Mouse (Mus musculus) cerebellum, adult 2 months (tissue): ENCODE measurements around the gene Cfd. TPM values are rescaled to one million over a fixed set of nuclear protein-coding genes. Genes with fewer than 3 reads are reported as not detected.

Source experiments
- DNase-seq, 2 experiments: peaks; one replicate each; pipeline ENCODE4 v3.0.0; 2021
- H3K27ac ChIP-seq: fragments of 200-500 bp; 2 replicates; pipeline ENCODE4 v1.5.1; 2012; ENCODE audit warnings: low read length, control low read depth, inconsistent platforms; ENCODE audit not compliant: insufficient read depth
- H3K27me3 ChIP-seq: fragments of 200-500 bp; 2 replicates; pipeline ENCODE4 v1.6.1; 2012; ENCODE audit warnings: inconsistent platforms, mild to moderate bottlenecking, low read length, moderate library complexity; ENCODE audit not compliant: control insufficient read depth, insufficient read depth
- H3K4me1 ChIP-seq: fragments of 200-500 bp; 2 replicates; pipeline ENCODE4 v1.6.1; 2011; ENCODE audit warnings: low read length; ENCODE audit not compliant: control insufficient read depth, insufficient read depth
- H3K4me3 ChIP-seq: fragments of 200-500 bp; replicated peaks from 2 replicates; pipeline ENCODE3; 2011; ENCODE audit warnings: mild to moderate bottlenecking, low read depth, low read length, control low read depth; ENCODE audit not compliant: insufficient read depth
- CTCF ChIP-seq: fragments of 200-500 bp; IDR thresholded peaks from 2 replicates; pipeline ENCODE4 v1.5.1; 2011; ENCODE audit warnings: low read depth, mild to moderate bottlenecking, control low read depth, low read length, moderate library complexity, borderline replicate concordance; ENCODE audit not compliant: insufficient read depth
- POLR2A ChIP-seq: fragments of 200-500 bp; IDR thresholded peaks from 2 replicates; pipeline ENCODE4 v1.6.1; 2011; ENCODE audit warnings: low read length, control low read depth, borderline replicate concordance; ENCODE audit not compliant: insufficient read depth
- WGBS: fragments of 180-500 bp; shearing (Covaris S2); methylation state at CpG from one replicate; pipeline ENCODE4 v1.1.7; 2018; 5-methylcytosine and 5-hydroxymethylcytosine counted together
- polyA plus RNA-seq: library from polyadenylated mRNA; depleted of rRNA; stranded (reverse); fragments of >200 nt; gene quantifications from 2 replicates; pipeline ENCODE4 v1.2.3, GENCODE M21; 2012

Cfd gene
- polyA plus RNA-seq, 1 experiment = 0.29 TPM

GRCm38 (mm10) chr10:79918231-79919078, 27.8 kb downstream of the Cfd start:
- H3K4me3 ChIP-seq = peak overlapping the region; percentile 37
- H3K27ac ChIP-seq = no peak overlapping the region
- WGBS = 19% methylated on average over 35 of the region's 35 CpGs
- DNase-seq = peak; percentile 38 to 50
- H3K4me1 ChIP-seq = peaks cover 21% of the 10 kb centered on the region
- TF ChIP-seq CTCF (no peak), POLR2A (0 out of 2 replicates have a peak, but pooled peaks have one; percentile 13)
- no peaks in the 10 kb centered on the region for H3K27me3 ChIP-seq

DNA sequence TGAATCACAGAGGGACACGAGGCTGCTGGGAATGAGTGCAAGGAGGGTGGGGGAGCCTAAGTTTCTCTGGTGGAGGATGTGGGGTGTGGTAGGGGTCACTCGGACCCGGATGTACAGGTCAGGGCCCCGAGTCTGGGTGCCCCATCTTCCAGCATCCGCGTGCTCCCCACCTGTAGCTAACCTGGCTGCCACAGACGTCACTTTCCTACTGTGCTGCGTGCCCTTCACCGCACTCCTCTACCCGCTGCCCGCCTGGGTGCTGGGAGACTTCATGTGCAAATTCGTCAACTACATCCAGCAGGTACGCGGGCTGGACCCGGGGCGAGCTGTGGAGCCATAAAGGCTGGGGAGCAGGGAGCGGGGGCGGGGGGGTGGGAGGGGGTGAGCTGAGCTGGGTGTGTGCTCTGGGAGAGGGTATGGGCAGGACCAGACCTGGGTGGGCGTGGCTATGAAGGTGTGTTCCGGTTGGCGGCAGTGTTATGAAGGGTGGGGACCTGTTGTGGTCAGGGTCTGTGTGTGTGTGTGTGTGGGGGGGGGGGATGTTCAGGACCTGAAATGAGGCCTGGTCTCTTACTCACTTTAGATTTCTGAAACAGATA, 28.7 kb downstream of the Cfd start:
- 25% methylated on average over 21 of the region's 21 CpGs for WGBS
- peak in 1 of 2 experiments; percentile 26 for DNase-seq
- Histone ChIP-seq H3K27me3 (no peaks in the 10 kb centered on the region), H3K4me3 (no peak overlapping the region), H3K4me1 (peaks cover 15% of the 10 kb centered on the region), H3K27ac (no peak overlapping the region)
- TF ChIP-seq CTCF = no peak
- TF ChIP-seq POLR2A = no peak

DNA sequence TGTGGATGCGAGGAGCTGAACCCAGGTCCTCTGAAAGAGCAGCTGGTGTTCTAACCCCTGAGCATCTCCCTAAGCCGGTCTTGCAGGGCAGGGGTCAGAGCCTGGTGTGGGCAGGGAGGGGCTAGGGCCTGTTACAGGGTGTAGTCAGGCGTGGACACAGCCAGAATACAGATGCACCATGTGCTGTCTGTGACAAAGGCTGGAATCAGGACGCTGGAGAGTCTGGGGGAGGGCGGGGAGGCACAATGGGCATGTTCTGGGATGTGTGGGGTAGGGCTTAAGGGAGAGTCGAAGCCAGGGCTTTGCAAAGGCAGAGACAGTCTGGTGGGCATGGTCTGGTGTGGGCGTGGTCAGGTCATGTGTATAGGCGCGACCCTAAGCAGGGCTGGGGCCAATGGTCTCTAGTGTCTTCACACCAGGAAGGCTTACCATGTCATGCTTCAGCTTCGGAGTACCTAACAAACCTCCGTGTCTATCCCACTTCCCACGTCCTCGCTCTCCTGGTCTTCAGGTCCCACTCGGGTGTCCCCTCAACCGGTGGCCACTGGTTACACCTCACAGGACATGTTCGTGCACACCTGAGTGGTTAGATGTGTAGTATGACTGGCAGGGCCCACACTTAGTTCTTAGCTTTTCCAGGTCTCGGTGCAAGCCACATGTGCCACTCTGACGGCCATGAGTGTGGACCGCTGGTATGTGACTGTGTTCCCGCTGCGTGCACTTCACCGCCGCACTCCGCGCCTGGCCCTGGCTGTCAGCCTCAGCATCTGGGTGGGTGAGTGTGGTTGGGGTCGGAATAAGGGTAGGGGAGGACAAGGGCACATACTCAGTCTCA, 29.6 kb downstream of the Cfd start:
- TF ChIP-seq CTCF (no peak), POLR2A (no peak)
- 55% methylated on average over 26 of the region's 26 CpGs for WGBS
- H3K27me3 ChIP-seq = no peaks in the 10 kb centered on the region
- H3K4me3 ChIP-seq = no peak overlapping the region
- peak; percentile 19 to 38 for DNase-seq
- no peak overlapping the region for H3K27ac ChIP-seq
- peaks cover 11% of the 10 kb centered on the region; the same call in 1 of the 2 replicates for H3K4me1 ChIP-seq

GRCm38 (mm10) chr10:79920958-79921535, 30.4 kb downstream of the Cfd start, which contains the start of gene R3hdm4:
Gene R3hdm4 (minus strand): TSS chr10:79921208.
- DNase-seq = peak; percentile 30 to 53
- Histone ChIP-seq H3K27ac (no peak within 1 kb of the TSS), H3K4me3 (peak within 1 kb of the TSS; percentile 49), H3K4me1 (peaks cover 9% of the 10 kb centered on the region; the same call in 1 of the 2 replicates), H3K27me3 (no peaks in the 10 kb centered on the region)
- TF ChIP-seq CTCF (no peak), POLR2A (no peak)
- 5% methylated on average over 41 of the region's 41 CpGs for WGBS

GRCm38 (mm10) chr10:79921572-79921971, 30.9 kb downstream of the Cfd start:
- peak in 1 of 2 experiments; percentile 58 for DNase-seq
- Histone ChIP-seq H3K27me3 (no peaks in the 10 kb centered on the region), H3K27ac (no peak overlapping the region), H3K4me3 (peak overlapping the region; percentile 49), H3K4me1 (peaks cover 12% of the 10 kb centered on the region; the same call in 1 of the 2 replicates)
- WGBS = 7% methylated on average over 34 of the region's 34 CpGs
- TF ChIP-seq POLR2A (no peak), CTCF (no peak)

- H3K27ac ChIP-seq = no peak overlapping the region
- no peak for TF ChIP-seq POLR2A
- peak; percentile 99 for TF ChIP-seq CTCF
- H3K4me1 ChIP-seq = peaks cover 24% of the 10 kb centered on the region
- DNase-seq = peak; percentile 90 to 97
- H3K27me3 ChIP-seq = no peaks in the 10 kb centered on the region
- 8% methylated on average over 29 of the region's 29 CpGs for WGBS
- no peak overlapping the region for H3K4me3 ChIP-seq
These were observed 34.5 kb downstream of the Cfd start for GRCm38 (mm10) chr10:79924998-79925784.
